ENCODE assay signal across 10 mouse cellular contexts in the genomic region with DNA sequence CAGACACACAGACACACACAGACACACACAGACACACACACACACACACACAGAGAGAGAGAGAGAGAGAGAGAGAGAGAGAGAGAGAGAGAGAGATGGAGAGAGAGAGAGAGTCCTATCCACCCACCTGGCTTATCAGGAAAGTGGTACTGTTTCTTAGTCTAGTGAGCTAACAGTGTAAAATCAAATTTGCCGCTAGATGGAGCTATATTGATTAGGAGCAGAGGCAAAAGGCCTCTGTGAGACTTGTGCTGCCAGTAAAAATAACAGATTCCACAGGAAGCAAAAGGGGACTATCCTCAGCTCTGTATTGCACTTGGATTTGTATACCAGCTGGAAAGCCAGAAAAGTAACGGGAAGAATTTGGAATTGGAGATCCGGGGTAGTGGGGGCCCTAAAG.
DNase-seq lines count a peak whose midpoint lies in the region; ATAC-seq and TF ChIP-seq lines count a peak whose summit lies in the region.
"Had no signal": no experiment of that assay in that cellular context is flagged by ENCODE, and none has a peak within 500 bp of the region (broad histone marks: within the 10 kb centered on the region; RNA-seq: fewer than 3 reads in every experiment).

No protein-coding gene starts in this region.

- H3K4me1 ChIP-seq in kidney, embryonic 14.5 days (ENCODE audit: control insufficient read depth, insufficient read depth, low read length), result no peaks in the 10 kb centered on the region
- H3K4me1 ChIP-seq in E14TG2a.4 (replicated peaks; ENCODE audit: low read depth, low read length), result no peaks in the 10 kb centered on the region
- no peaks in the 10 kb centered on the region for H3K4me1 ChIP-seq in forebrain, embryonic 15.5 days
- H3K4me1 ChIP-seq: embryonic facial prominence, embryonic 15.5 days; neural tube, embryonic 13.5 days had no signal

- H3K4me3 ChIP-seq in kidney, embryonic 14.5 days (ENCODE audit: low read length), result no peak overlapping the region
- no peak overlapping the region for H3K4me3 ChIP-seq in E14TG2a.4 (replicated peaks; ENCODE audit: low read length)
- no peak overlapping the region for H3K4me3 ChIP-seq in forebrain, embryonic 15.5 days
- H3K4me3 ChIP-seq: embryonic facial prominence, embryonic 15.5 days; neural tube, embryonic 13.5 days had no signal

- no peaks in the 10 kb centered on the region for H3K36me3 ChIP-seq in kidney, embryonic 14.5 days (ENCODE audit: control insufficient read depth, insufficient read depth, low read length)
- no peaks in the 10 kb centered on the region for H3K36me3 ChIP-seq in E14TG2a.4 (ENCODE audit: insufficient read depth, low read length)
- H3K36me3 ChIP-seq in forebrain, embryonic 15.5 days, result no peaks in the 10 kb centered on the region
- H3K36me3 ChIP-seq: embryonic facial prominence, embryonic 15.5 days; neural tube, embryonic 13.5 days had no signal

- 18% methylated on average over 3 of the region's 3 CpGs for WGBS in kidney, embryonic 14.5 days
- WGBS in forebrain, embryonic 15.5 days, result 27% methylated on average over 3 of the region's 3 CpGs

- no peaks in the 10 kb centered on the region for H3K27me3 ChIP-seq in kidney, embryonic 14.5 days (ENCODE audit: control insufficient read depth, insufficient read depth, low read length)
- no peaks in the 10 kb centered on the region for H3K27me3 ChIP-seq in E14TG2a.4 (ENCODE audit: insufficient read depth, low read length)
- H3K27me3 ChIP-seq in forebrain, embryonic 15.5 days, result no peaks in the 10 kb centered on the region
- H3K27me3 ChIP-seq: embryonic facial prominence, embryonic 15.5 days; neural tube, embryonic 13.5 days had no signal

- H3K27ac ChIP-seq in kidney, embryonic 14.5 days (ENCODE audit: low read depth, low read length), result no peak overlapping the region
- no peak overlapping the region for H3K27ac ChIP-seq in forebrain, embryonic 15.5 days (replicated peaks)
- H3K27ac ChIP-seq: embryonic facial prominence, embryonic 15.5 days; neural tube, embryonic 13.5 days had no signal

- peak; percentile 18; the same call in 1 of the 2 replicates for TF ChIP-seq CTCF in E14TG2a.4 (conservative IDR thresholded peaks at IDR 0.05; ENCODE audit: low read length)

- no peak overlapping the region for H3K4me2 ChIP-seq in kidney, embryonic 14.5 days (replicated peaks; ENCODE audit: low read depth, low read length)
- no peak overlapping the region for H3K4me2 ChIP-seq in forebrain, embryonic 15.5 days (replicated peaks)
- H3K4me2 ChIP-seq: embryonic facial prominence, embryonic 15.5 days; neural tube, embryonic 13.5 days had no signal

- peak; percentile 4 for DNase-seq in CD4-positive, CD25-positive, alpha-beta regulatory T cell, adult 2 months (ENCODE audit: low read depth, low spot score)
- DNase-seq in kidney, adult 9 months, result peak; percentile 40
- DNase-seq in adrenal gland, adult 18-20 months (ENCODE audit: low spot score in 2 of 2), result no peak

- H3K9ac ChIP-seq in kidney, embryonic 14.5 days (ENCODE audit: low read depth, low read length), result no peak overlapping the region
- H3K9ac ChIP-seq in forebrain, embryonic 15.5 days (replicated peaks), result no peak overlapping the region
- H3K9ac ChIP-seq: embryonic facial prominence, embryonic 15.5 days; neural tube, embryonic 13.5 days had no signal

- ATAC-seq in CD4-positive, CD25-positive, alpha-beta regulatory T cell, adult 4 months, result no peak
- no peak for ATAC-seq in kidney, embryonic 14.5 days (ENCODE audit: low FRiP score, low TSS enrichment)
- peak; percentile 77 for ATAC-seq in granulocyte monocyte progenitor cell, adult 5-6 weeks (replicated peaks; ENCODE audit: poor library complexity, severe bottlenecking)
- ATAC-seq in forebrain, embryonic 15.5 days (replicated peaks), result no peak

- H3K9me3 ChIP-seq in kidney, embryonic 14.5 days (ENCODE audit: control insufficient read depth, low read length), result no peaks in the 10 kb centered on the region
- no peaks in the 10 kb centered on the region for H3K9me3 ChIP-seq in E14TG2a.4 (ENCODE audit: low read length)
- H3K9me3 ChIP-seq in forebrain, embryonic 15.5 days, result no peaks in the 10 kb centered on the region
- H3K9me3 ChIP-seq: embryonic facial prominence, embryonic 15.5 days; neural tube, embryonic 13.5 days had no signal

Comparison
In these comparisons a context has a peak if more than half of its experiments do, and no peak if none do; other contexts are left out.
1. DNase-seq: peak in CD4-positive, CD25-positive, alpha-beta regulatory T cell, adult 2 months (single experiment) and kidney, adult 9 months (single experiment); none in adrenal gland, adult 18-20 months (0 of 2).